Mouse (Mus musculus) T-cell, adult 2 months (primary cell): ENCODE measurements around the gene Col27a1.
"Not testable (repeated sequence)": the region's sequence is repeated elsewhere in the genome, so short reads cannot be mapped to it uniquely, and the experiment has no call there.

Source experiments
- DNase-seq: peaks from one replicate; pipeline ENCODE4 v3.0.0; 2022; ENCODE audit warnings: low spot score

Col27a1 gene

DNA sequence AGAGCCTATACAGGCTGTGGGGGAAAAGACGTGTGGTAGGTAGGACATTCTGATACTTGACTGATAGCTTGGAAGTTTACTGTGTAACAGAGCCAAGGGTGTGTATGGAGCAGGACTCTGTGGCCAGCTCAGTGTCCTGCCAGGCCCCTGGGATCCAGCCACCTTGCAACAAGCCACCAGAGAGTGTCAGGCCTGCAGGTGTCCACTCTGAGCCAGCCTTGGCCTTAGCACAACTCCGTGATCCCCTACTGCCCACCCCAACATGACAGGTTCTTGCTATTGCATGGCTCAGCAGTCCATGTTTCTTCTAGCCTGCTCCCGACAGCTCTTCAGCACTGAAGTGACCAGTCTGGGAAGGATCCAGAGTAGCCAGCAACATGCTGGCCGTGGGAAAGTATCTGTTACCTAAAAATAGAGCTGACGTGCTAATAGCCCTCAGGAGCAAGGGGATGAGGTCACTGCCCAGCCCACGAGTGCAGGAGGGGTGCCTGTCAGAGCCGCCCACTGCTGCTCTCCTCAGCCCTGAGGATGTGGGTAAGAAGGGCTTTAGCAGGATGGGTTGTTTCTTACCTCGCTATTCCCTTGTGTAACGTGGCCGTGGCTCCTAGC lies 96.5 kb downstream of the Col27a1 start:
- no peak for DNase-seq

DNA sequence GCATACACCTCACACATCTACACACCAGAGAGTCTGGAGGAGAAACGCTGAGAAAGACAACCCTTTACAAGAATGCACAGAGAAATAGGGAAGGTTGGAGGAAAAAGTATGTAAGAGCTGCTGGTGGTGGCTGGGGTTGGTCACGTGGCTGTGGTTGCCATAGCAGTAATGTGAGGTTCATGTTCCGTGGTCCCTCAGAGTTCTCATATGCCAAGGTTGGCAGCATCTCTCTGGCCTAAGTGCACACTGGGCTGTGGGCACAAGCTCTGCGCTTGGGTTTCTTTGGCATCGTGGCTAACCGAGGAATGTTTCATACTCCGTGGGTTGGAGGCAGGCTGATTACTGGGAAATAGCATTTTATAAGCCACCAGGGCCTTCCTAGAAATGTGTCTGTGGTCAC lies 97.6 kb downstream of the Col27a1 start:
- DNase-seq = no peak

DNA sequence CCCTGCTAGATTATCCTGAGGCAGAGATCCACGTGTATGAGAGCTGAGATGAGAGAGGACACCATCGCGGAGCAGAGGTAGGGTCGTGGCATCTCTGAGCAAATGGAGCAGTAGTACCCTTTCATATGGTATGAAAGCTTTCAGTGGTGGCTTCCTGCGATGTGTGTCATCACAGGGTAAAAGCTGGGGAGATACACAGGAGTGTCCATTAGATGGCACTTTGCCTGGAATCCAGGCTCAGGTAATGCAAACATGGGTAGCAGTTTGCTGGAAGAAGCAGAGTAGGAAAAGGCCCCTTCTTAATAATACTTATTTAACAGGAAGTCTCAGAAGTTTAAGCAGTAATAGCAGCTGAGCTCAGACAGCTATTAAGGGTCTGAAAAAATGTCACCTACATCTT lies 100.3 kb downstream of the Col27a1 start:
- DNase-seq = no peak

DNA sequence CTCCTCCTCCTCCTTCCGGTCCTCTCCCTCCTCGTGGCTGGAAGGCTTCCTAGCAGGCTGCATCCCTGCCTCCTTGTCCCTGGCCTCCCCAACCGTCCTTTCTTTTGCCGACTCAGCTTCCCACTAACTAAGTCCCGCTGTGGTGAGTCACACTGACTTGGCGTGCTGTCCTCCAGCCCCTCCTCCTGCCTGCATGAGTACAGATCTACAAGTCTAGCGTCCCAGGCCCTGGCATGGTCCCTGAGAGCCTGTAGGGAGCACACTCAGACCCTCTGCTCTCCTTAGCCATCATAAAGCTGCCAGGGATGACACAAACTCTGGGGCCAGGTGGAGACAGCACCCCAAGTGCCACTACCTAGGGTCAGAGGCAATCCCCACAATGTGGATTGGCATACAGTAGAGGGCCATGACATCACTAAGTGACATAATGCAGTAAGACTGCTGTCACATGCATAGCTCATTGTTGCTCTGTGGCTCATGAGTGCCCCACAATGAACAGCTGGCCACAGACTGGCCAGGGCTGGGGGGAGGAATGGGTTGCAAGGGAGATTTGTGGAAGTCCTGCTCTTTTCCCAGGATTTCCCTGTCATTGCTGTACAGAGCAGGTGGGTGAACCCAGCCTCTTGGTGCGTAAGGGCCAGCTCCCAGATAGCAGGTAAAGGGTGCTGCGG lies 102.4 kb downstream of the Col27a1 start:
- DNase-seq = no peak

DNA sequence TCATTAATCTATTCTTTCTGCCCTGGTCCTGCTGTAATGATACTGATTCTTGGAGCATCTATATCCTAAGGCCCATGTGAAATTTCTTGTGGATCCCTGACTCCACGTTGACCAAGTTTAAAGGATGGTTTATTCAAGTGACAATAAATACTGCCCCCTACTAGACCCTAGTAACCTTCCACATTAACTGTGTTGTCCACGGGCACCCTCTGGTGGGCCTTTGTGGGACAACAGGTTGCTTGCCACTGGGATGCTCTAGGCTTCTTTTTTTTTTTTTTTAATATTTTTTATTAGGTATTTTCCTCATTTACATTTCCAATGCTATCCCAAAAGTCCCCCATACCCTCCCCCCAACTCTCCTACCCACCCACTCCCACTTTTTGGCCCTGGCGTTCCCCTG lies 105.8 kb downstream of the Col27a1 start:
- not testable (repeated sequence) for DNase-seq

DNA sequence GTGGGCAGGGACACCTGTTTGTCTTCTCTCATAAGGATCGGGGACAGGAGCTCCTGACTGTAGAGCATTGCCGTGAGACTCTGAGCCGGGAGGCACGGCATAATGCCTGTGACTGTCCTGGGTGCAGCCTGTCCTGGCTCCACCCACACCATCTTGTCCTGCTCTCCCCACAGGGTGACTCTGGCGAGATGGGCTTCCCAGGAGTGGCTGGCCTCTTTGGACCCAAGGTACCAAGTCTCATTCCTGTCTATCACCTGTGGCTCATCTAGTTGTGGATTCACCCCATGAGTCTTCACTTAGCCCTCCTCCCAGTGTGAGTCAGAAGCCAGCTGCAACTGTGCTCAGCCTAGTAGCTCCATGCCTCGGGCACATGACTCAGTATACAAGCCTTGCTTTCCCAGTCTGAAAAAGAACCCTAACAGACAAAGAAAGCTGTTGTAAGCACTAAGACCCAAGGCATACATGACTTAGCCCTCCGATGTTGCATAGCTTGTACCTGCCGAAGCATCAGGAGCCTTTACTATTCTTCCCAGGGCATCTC lies 109.5 kb downstream of the Col27a1 start:
- no peak for DNase-seq

DNA sequence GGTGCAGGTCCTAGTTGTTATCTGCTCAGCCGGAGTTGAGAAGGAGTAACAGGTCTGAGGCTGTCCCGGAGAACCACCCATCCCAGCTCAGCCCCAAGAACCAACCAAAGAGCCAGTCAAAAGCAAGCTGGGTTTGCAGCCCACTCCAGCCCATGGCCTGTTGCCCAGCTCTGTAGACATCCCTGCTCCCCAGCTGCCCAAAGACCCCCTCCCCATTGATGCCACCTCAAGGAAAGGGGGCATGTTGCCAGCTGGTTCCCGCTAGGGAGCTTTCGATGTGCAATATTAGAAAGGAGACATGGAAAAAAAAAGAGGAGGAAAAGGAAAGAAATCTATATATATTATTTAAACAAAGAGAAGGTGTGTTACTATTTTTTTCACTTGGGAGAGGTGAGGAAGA lies 119.6 kb downstream of the Col27a1 start:
- no peak for DNase-seq

DNA sequence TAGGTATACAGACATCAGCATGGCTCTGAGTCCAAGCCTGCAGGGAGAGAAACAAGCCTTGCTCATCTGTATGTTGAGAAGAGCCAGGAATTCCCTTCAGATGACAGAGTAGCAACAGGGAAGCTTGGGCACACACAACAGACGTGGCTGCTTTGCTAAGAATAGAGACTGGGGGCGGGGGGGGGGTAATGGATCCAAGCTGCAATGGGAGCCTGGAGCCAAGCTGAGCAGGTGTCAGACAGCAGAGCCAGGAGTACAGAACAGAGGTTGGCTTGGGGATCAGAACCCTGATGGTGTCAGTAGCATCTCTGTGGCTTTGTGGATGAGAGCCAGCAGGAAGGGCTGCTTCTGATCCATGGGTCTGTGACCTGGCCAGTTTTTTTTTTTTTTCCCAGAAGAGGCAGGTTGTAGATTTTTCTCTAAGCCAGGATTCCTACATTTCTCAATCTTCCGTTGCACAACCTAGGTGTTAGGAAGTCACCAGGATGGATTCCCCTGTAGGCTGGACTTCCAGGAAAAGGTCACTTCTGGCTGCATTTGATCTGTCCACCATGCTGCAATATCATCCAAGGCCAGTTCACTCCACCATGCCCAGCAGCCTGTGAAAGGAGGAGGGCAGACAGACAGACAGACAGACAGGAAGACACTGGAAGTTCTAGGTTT lies 124.7 kb downstream of the Col27a1 start:
- no peak for DNase-seq

DNA sequence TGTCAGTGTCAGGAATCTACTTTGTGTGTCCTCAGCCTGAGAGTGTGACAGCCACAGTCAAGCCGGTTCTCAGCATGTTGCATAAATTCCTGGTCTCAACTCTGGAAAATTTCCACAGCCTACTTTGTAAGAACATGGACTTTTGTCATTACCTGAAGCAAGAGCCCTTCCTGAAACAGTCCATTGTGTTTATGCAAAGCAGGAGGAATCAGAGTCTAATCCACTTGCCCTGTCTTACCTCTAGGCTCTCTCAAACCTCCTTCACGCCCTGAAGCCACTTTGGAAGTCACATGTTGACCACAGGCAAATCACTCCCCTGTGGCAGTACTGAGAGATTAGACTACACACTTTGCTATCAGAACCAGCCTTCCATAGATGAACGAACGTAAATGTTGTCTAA lies 128.7 kb downstream of the Col27a1 start:
- DNase-seq = no peak

DNA sequence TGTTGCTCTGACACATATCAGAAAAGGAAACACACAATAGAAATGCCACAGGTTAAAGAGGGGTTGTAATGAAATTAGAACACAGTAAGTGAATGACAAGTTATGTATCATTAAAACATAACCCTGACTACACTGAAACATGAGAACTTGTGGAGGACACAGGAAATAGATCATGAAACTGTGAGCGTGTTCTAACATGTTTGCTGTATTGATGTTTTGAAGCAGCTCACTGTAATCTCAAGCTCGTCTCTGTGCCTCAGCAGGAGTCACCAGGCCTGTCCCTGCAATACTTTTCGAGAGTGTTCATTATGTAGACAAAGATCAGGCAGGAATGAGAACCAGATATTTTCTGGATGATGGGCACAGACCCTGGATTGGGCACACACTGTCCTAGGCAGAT lies 129.8 kb downstream of the Col27a1 start:
- no peak for DNase-seq

DNA sequence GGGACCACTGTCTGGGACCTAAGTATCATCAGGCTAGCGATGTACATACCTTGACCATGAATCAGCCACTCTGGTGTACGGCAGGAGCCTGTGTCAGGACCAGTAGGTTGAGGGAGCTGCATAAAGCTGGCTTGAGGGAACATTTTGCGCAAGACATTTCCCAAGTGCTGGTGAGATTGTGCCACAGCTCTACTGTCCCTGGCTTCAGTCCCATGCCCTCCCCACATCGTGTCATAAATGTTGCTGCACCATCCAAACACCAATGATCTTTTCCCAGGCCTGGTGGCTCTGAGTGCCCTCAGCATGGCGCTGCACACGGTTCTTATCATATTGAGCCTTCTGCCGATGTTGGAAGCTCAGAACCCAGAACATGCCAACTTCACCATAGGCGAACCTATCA lies 130.5 kb downstream of the Col27a1 start, which contains the start of gene Orm1:
TSS of gene Orm1 (plus strand) at position 266 of the 400 bp plus-strand sequence.
- no peak for DNase-seq

DNA sequence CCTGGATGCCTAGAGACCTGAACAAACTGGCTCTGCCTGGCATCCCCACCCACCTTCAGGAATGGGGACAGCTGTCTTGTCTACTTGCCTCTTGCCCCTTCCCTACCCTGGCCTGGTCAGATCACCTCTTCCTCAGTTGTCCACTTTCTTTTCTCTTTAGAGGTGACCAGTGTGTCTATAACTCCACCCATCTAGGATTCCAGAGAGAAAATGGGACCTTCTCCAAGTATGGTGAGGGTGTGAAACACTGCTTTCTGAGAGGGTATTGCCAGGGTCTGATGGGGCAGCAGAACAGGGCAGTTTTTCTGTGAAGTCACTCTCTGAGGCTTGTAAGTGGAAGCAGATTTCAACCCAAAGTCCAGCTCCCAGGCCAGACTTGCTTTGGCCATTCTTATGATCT lies 131.5 kb downstream of the Col27a1 start:
- no peak for DNase-seq

DNA sequence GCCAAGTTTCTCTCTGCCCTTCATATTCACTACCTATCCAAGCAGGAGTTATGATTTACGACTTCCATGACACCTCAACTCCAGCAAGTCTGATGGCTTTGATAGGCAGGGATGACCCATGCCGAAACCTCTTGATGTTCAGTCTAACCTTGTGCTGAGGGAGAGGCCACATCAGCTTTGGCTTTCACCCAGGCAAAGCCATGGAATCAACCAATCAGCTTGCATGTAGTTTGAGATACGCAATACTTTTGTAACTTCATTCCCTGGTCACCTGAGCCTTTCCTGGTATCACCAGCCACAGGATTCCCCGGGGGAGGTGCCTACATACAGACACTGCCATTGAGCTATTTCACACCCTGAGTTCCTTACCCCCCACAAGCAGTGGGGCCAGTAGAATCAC lies 132.9 kb downstream of the Col27a1 start:
- no peak for DNase-seq

DNA sequence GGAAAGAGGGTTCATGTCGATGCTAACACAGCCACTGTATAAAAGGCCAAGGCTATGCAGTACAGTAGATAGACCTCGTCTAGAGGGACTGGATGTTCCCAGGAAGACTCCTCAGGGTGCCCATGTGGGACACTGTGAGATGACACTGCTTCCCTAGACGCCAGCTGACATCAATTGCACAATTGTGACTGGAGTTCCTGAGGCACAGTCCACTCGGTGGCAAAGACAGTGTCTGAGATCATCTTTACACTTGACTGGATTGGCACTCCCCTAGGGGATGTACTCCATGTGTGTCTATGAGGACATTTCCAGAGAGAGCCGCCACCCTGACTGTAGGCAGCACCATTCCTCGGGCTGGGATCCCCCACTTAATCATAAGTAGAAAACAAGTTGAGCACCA lies 134.7 kb downstream of the Col27a1 start:
- DNase-seq = no peak

DNA sequence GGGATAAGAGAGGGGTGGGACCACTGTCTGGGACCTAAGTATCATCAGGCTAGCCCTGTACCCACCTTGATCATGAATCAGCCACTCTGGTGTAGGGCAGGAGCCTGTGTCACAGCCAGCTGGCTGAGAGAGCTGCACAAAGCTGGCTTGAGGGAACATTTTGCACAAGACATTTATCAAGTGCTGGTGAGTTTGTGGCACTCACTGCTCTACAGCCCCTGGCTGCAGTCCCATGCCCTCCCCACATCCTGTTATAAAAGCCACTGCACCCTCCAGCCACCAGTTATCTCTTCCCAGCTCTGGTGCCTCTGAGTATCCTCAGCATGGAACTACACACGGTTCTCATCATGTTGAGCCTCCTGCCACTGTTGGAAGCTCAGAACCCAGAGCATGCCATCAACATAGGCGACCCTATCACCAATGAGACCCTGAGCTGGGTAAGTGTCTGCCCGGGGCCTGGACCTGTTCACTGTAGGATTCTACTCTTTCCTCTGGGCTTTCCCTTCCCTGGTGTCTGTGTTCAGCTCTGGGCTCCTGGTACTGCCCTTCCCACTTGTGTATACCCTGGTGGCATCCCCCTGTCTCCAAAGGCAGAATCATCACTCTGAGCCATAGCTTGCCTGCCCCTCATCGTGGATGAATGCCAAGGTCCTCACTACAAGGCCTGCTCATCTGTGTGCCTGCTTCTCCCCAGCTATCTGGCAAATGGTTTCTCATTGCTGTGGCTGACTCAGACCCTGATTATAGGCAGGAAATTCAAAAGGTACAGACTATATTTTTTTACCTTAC lies 142.3 kb downstream of the Col27a1 start, which contains the start of gene Orm3:
TSS of gene Orm3 (plus strand) at position 286 of the 789 bp plus-strand sequence.
- no peak for DNase-seq

DNA sequence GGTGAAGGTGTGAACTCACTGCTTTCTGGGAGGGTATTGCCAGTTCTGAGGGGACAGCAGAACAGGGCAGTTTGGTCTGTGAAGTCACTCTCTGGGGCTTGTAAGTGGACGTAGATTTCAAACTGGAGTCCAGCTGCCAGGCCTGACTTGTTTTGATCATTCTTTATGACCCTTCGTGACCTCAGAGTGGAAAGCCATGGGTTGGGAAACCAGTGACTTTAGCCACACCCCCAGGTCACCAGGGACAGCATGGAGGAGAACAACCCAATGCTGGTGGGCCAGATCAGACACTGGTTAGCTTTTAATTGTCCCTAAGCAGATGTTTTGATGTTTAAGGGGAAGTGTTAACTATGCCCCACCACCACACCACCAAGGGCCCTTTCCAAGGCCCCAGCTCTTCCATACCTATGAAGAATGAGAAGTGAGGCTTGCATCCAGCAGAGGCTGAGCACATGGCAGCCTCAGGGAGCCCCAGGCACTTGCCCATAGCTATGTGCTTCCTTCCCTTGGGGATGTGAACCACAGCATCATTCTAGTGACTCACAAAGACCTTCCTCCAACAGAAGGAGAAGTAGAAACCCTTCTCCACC lies 143.3 kb downstream of the Col27a1 start:
- DNase-seq = no peak

DNA sequence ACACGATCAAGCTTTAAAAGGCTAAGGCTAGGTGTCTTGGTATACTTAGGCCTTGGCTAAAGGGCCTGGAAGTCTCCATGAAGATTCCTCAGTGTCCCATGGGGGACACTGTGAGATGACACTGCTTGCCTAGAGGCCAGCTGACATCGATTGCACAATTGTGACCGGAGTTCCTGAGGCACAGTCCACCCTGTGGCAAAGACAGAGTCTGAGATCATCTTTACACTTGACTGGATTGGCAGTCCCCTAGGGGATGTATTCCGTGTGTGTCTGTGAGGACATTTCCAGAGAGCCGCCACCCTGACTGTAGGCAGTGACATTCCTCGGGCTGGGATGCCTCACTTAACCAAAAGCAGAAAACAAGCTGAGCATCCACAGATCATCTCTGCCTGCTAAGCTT lies 146.1 kb downstream of the Col27a1 start:
- DNase-seq = no peak

DNA sequence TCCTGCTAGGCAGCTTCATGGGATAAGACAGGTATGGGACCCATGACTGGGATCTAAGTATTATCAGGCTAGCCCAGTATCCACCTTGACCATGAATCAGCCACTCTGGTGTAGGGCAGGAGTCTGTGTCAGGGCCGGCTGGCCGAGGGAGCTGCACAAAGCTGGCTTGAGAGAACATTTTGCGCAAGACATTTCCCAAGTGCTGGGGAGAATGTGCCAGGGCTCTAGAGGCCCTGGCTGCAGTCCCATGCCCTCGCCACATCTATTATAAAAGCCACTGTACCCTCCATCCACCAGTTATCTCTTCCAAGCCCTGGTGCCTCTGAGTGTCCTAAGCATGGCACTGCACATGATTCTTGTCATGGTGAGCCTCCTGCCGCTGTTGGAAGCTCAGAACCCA lies 148.3 kb downstream of the Col27a1 start, which contains the start of gene Orm2:
TSS of gene Orm2 (plus strand) at position 300 of the 400 bp plus-strand sequence.
- DNase-seq = no peak

DNA sequence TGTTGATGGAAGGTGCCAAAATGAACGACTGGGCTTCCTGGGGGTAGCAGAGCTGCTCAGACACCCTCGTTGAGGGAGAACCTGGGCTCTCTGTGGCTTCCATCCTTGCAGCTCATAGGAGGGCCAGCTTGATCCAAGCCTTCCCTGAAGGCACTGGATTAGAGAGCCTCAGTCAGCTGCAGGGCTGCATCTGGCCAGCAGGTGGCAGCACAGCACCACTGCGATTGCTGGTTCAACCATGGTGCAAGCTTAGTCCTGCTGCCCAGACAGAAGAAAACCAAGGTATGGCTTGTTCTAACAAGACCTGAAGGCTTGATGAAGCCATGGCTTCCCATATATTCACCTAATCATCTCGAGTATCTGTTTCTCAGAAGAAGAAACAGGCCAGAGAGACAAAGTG lies 154.8 kb downstream of the Col27a1 start:
- peak; percentile 83 for DNase-seq

DNA sequence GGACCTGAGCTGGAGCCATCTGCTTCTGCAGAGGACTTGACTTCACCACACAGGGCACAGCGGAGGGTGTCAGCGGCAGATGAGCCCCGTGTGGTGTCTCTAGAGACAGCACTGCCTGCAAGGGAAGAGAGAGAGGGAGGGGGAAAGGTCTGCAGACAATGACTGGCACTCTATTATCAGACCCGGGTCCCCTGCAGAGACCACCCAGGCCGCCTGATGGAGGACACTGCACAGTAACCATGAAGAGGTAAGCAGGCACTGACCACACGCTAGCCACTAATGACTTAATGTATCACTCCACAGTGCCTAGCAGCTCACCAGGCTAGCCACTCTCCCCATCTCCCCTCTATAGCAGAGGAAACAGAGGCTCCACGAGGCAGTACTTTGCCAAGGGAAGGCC lies 157.1 kb downstream of the Col27a1 start:
- no peak for DNase-seq

DNA sequence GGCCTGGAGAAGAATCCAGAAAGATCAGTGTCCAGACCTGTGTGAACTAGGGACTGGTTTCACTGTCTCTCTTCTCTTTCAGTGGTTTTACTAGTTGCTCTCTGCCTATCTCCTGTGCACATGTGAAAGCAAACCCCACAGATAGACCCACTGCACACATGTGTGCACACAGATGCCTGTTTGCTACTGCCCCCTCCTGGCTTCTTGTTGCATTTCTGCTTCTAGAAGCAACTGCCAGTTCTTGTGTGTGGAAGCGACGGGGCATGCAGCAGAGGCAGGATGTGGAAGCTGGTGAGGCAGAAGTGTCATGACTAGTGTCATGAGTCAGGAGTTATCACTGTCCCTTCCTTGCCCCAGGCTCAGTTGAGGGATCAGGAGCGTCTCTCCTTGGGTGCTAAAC lies 158.1 kb downstream of the Col27a1 start:
- peak; percentile 66 for DNase-seq

DNA sequence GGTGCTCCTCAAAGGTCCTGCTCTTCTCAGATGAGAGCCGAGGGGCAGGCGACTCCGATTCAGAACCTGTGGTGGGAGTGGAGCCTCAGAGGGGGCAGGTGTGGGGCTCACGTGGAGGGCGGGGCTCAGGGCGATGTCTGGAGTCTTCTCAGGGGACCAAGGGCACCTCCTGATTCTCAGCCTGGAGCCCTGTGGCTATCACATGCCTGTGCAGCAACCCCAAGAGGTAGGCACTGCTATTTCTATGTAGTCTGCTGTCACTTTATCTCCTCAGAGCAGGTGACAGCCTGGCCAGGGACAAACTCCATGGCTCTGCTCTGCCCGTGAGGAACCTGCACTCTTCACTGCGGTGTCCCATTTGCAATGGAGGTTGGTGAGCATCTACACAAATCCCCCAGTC lies 159.6 kb downstream of the Col27a1 start:
- DNase-seq = no peak
